Mouse (Mus musculus) liver, embryonic 14.5 days (tissue): ENCODE results near the gene Pde4d.

ENCODE experiments used
- CTCF ChIP-seq: IDR thresholded peaks from 2 replicates; pipeline ENCODE4 v1.5.1; 2016; ENCODE audit warnings: antibody characterized with exemption, low read depth, control low read depth
- EP300 ChIP-seq: IDR thresholded peaks from 2 replicates; pipeline ENCODE4 v1.6.1; 2016; ENCODE audit warnings: antibody characterized with exemption, low read depth

GRCm38 (mm10) chr13:109568638-109569468 lies 1119.1 kb downstream of the Pde4d start:
- TF ChIP-seq CTCF (no peak), EP300 (no peak)
